ENCODE assay signal across 9 mouse cellular contexts in the genomic region with DNA sequence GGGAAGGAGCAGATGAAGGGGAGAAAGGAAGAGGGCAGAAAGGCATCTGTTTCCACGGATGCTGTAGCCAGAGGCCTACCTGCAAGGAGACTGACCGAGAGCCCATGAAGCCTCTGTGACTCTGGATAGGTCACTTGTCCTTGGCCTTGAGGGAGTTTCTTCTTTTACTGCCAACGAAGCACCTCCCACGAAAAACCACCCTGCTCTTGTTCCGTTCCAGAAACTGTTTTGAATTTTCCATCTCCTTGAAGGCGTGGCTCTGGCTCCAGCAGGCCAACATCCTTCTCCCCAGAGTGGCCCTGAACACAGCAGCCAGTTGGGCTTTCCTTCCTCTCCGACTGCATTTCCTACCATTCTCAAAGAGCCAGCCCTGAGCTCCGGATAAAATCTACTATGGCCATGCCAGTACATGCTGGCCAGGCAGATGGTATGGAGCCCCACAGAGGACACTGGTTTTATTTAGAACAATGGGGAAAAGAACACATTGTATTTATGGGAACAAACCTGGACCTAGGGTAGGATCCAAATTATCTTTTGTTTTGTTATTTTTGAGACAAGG. TPM values are rescaled to one million over a fixed set of nuclear protein-coding genes. Genes with fewer than 3 reads are reported as not detected.
DNase-seq lines count a peak whose midpoint lies in the region; ATAC-seq lines count a peak whose summit lies in the region.
"Had no signal": no experiment of that assay in that cellular context is flagged by ENCODE, and none has a peak within 500 bp of the region (broad histone marks: within the 10 kb centered on the region; RNA-seq: fewer than 3 reads in every experiment).

No protein-coding gene starts in this region.

- H3K4me3 ChIP-seq in forebrain, embryonic 12.5 days (replicated peaks), result no peak overlapping the region
- H3K4me3 ChIP-seq in forebrain, embryonic 16.5 days (replicated peaks; ENCODE audit: low read length), result no peak overlapping the region
- no peak overlapping the region for H3K4me3 ChIP-seq in hindbrain, embryonic 14.5 days (replicated peaks; ENCODE audit: low read length)
- H3K4me3 ChIP-seq: embryonic facial prominence, embryonic 13.5 days had no signal

- peaks cover 16% of the 10 kb centered on the region for H3K36me3 ChIP-seq in forebrain, embryonic 12.5 days (replicated peaks)
- H3K36me3 ChIP-seq in forebrain, embryonic 16.5 days (ENCODE audit: control insufficient read depth, insufficient read depth), result 0 out of 2 replicates have a peak, but pooled peaks cover 2% of the 10 kb centered on the region
- peaks cover 17% of the 10 kb centered on the region for H3K36me3 ChIP-seq in hindbrain, embryonic 14.5 days (replicated peaks; ENCODE audit: control insufficient read depth, insufficient read depth)

- WGBS in forebrain, embryonic 12.5 days, result 89% methylated on average over 8 of the region's 8 CpGs
- 86% methylated on average over 8 of the region's 8 CpGs for WGBS in forebrain, embryonic 16.5 days
- WGBS in hindbrain, embryonic 14.5 days, result 91% methylated on average over 8 of the region's 8 CpGs

- no peaks in the 10 kb centered on the region for H3K27me3 ChIP-seq in forebrain, embryonic 12.5 days
- H3K27me3 ChIP-seq in forebrain, embryonic 16.5 days (replicated peaks; ENCODE audit: control insufficient read depth, insufficient read depth, low read length), result no peaks in the 10 kb centered on the region
- no peaks in the 10 kb centered on the region for H3K27me3 ChIP-seq in hindbrain, embryonic 14.5 days (ENCODE audit: control insufficient read depth, insufficient read depth, low read length)
- H3K27me3 ChIP-seq: embryonic facial prominence, embryonic 13.5 days had no signal

- ATAC-seq in forebrain, embryonic 12.5 days (ENCODE audit: low FRiP score), result no peak
- ATAC-seq in forebrain, embryonic 16.5 days, result no peak
- no peak for ATAC-seq in hindbrain, embryonic 14.5 days (ENCODE audit: low FRiP score)

- peaks cover 41% of the 10 kb centered on the region for H3K4me1 ChIP-seq in forebrain, embryonic 12.5 days
- peaks cover 51% of the 10 kb centered on the region for H3K4me1 ChIP-seq in forebrain, embryonic 16.5 days (replicated peaks; ENCODE audit: control insufficient read depth, insufficient read depth, low read length)
- H3K4me1 ChIP-seq in hindbrain, embryonic 14.5 days (replicated peaks; ENCODE audit: control insufficient read depth, insufficient read depth, low read length), result peaks cover 41% of the 10 kb centered on the region

- H3K4me2 ChIP-seq in forebrain, embryonic 12.5 days, result no peak overlapping the region
- H3K4me2 ChIP-seq in forebrain, embryonic 16.5 days (ENCODE audit: low read length), result no peak overlapping the region
- H3K4me2 ChIP-seq in hindbrain, embryonic 14.5 days (replicated peaks), result peak overlapping the region; percentile 82
- H3K4me2 ChIP-seq: embryonic facial prominence, embryonic 13.5 days had no signal

- peak; percentile 88 for DNase-seq in cerebellum, adult 9-11 months
- no peak for DNase-seq in hindbrain, embryonic 14.5 days (ENCODE audit: low spot score)
- peak; percentile 32 for DNase-seq in lung, postnatal 14 days
- DNase-seq in ovary, postnatal 10 days (ENCODE audit: low spot score), result no peak
- no peak for DNase-seq in spleen, adult 12 weeks (ENCODE audit: low spot score)
- no peak for DNase-seq in thymus, postnatal 10 days (ENCODE audit: low spot score in 2 of 2)

- H3K9ac ChIP-seq in forebrain, embryonic 12.5 days, result peak overlapping the region; percentile 2
- H3K9ac ChIP-seq in forebrain, embryonic 16.5 days (replicated peaks; ENCODE audit: low read depth, low read length), result no peak overlapping the region
- 0 out of 2 replicates have a peak overlapping the region, but pooled peaks have one; percentile 3 for H3K9ac ChIP-seq in hindbrain, embryonic 14.5 days
- H3K9ac ChIP-seq: embryonic facial prominence, embryonic 13.5 days had no signal

- no peaks in the 10 kb centered on the region for H3K9me3 ChIP-seq in forebrain, embryonic 12.5 days
- no peaks in the 10 kb centered on the region for H3K9me3 ChIP-seq in forebrain, embryonic 16.5 days (ENCODE audit: control insufficient read depth, low read length)
- no peaks in the 10 kb centered on the region for H3K9me3 ChIP-seq in hindbrain, embryonic 14.5 days (ENCODE audit: control insufficient read depth, low read length)
- H3K9me3 ChIP-seq: embryonic facial prominence, embryonic 13.5 days had no signal

- H3K27ac ChIP-seq in forebrain, embryonic 12.5 days, result no peak overlapping the region
- H3K27ac ChIP-seq in forebrain, embryonic 16.5 days (ENCODE audit: low read length), result no peak overlapping the region
- H3K27ac ChIP-seq in hindbrain, embryonic 14.5 days, result no peak overlapping the region
- H3K27ac ChIP-seq: embryonic facial prominence, embryonic 13.5 days had no signal

RNA-seq across cellular contexts. Expression of a gene that starts 2.4 kb away (rescaled TPM):
- polyA plus RNA-seq in forebrain, embryonic 12.5 days (2016; fragmentation: Nextera tagmentation; extraction: Ambion mirVana), result 75.4 and 79.2 TPM in 2 replicates
- 109 and 133 TPM in 2 replicates for polyA plus RNA-seq in forebrain, embryonic 16.5 days (2015; fragmentation: Nextera tagmentation; extraction: Ambion mirVana)
- 127 and 128 TPM in 2 replicates for polyA plus RNA-seq in hindbrain, embryonic 14.5 days (2014; fragmentation: Nextera tagmentation; extraction: Ambion mirVana)

RNA-seq across cellular contexts. Expression of a gene that starts 2.5 kb away (rescaled TPM):
- 26.5 and 27.4 TPM in 2 replicates for polyA plus RNA-seq in forebrain, embryonic 12.5 days (2016; fragmentation: Nextera tagmentation; extraction: Ambion mirVana)
- 30.7 and 37.0 TPM in 2 replicates for polyA plus RNA-seq in forebrain, embryonic 16.5 days (2015; fragmentation: Nextera tagmentation; extraction: Ambion mirVana)
- 28.5 and 31.3 TPM in 2 replicates for polyA plus RNA-seq in hindbrain, embryonic 14.5 days (2014; fragmentation: Nextera tagmentation; extraction: Ambion mirVana)

RNA-seq across cellular contexts. Expression of a gene that starts 7.3 kb away (rescaled TPM):
- 2.6 and 2.9 TPM in 2 replicates for polyA plus RNA-seq in forebrain, embryonic 12.5 days (2016; fragmentation: Nextera tagmentation; extraction: Ambion mirVana)
- polyA plus RNA-seq in forebrain, embryonic 16.5 days (2015; fragmentation: Nextera tagmentation; extraction: Ambion mirVana), result 2.6 and 4.0 TPM in 2 replicates
- polyA plus RNA-seq in hindbrain, embryonic 14.5 days (2014; fragmentation: Nextera tagmentation; extraction: Ambion mirVana), result 2.7 and 5.4 TPM in 2 replicates

RNA-seq across cellular contexts. Expression of a gene that starts 19.5 kb away (rescaled TPM):
- polyA plus RNA-seq in forebrain, embryonic 12.5 days (2016; fragmentation: Nextera tagmentation; extraction: Ambion mirVana), result 97.1 and 111 TPM in 2 replicates
- 68.1 and 72.8 TPM in 2 replicates for polyA plus RNA-seq in forebrain, embryonic 16.5 days (2015; fragmentation: Nextera tagmentation; extraction: Ambion mirVana)
- 48.5 and 52.9 TPM in 2 replicates for polyA plus RNA-seq in hindbrain, embryonic 14.5 days (2014; fragmentation: Nextera tagmentation; extraction: Ambion mirVana)

RNA-seq across cellular contexts. Expression of a gene that starts 20.9 kb away (rescaled TPM):
- polyA plus RNA-seq in forebrain, embryonic 12.5 days (2016; fragmentation: Nextera tagmentation; extraction: Ambion mirVana), result 161 and 163 TPM in 2 replicates
- polyA plus RNA-seq in forebrain, embryonic 16.5 days (2015; fragmentation: Nextera tagmentation; extraction: Ambion mirVana), result 139 and 164 TPM in 2 replicates
- polyA plus RNA-seq in hindbrain, embryonic 14.5 days (2014; fragmentation: Nextera tagmentation; extraction: Ambion mirVana), result 166 and 188 TPM in 2 replicates

Comparison
In these comparisons a context has a peak if more than half of its experiments do, and no peak if none do; other contexts are left out.
1. DNase-seq: peak in cerebellum, adult 9-11 months (single experiment) and lung, postnatal 14 days (single experiment); none in hindbrain, embryonic 14.5 days (single experiment), ovary, postnatal 10 days (single experiment), spleen, adult 12 weeks (single experiment) and thymus, postnatal 10 days (0 of 2).